ENCODE assay signal across 23 mouse cellular contexts in genomic region chr7:74383040-74383666, GRCm38 (mm10).
DNase-seq lines count a peak whose midpoint lies in the region; ATAC-seq and TF ChIP-seq lines count a peak whose summit lies in the region.
"Had no signal": no experiment of that assay in that cellular context is flagged by ENCODE, and none has a peak within 500 bp of the region (broad histone marks: within the 10 kb centered on the region; RNA-seq: fewer than 3 reads in every experiment).

No protein-coding gene starts in this region.

- no peak overlapping the region; the same call in 1 of the 2 replicates for H3K4me3 ChIP-seq in heart, adult 2 months
- no peak overlapping the region for H3K4me3 ChIP-seq in heart, embryonic 13.5 days
- no peak overlapping the region for H3K4me3 ChIP-seq in kidney, adult 2 months (ENCODE audit: insufficient read depth, low read depth, low read length)
- H3K4me3 ChIP-seq in kidney, postnatal 0 days (replicated peaks; ENCODE audit: low read depth, low read length): no peak overlapping the region
- H3K4me3 ChIP-seq: embryonic facial prominence, embryonic 10.5 days; forebrain, embryonic 13.5 days; hindbrain, embryonic 12.5 days had no signal

- no peak for TF ChIP-seq POLR2A in heart, adult 2 months (IDR thresholded peaks at IDR 0.05; ENCODE audit: insufficient read depth, low read depth, low read length)
- no peak for TF ChIP-seq POLR2A in kidney, adult 2 months (IDR thresholded peaks at IDR 0.05; ENCODE audit: low read depth, low read length)

- H3K79me2 ChIP-seq in heart, adult 2 months (replicated peaks; ENCODE audit: control insufficient read depth, insufficient read depth, low read length): 0 out of 2 replicates have a peak, but pooled peaks cover 1% of the 10 kb centered on the region

- ATAC-seq in heart, embryonic 13.5 days (ENCODE audit: extremely low read depth, insufficient number of reproducible peaks, low FRiP score, low TSS enrichment): no peak
- ATAC-seq in kidney, postnatal 0 days (replicated peaks; ENCODE audit: low FRiP score, low read depth): no peak
- ATAC-seq: activated CD4-positive, CD25-positive, alpha-beta regulatory T cell, adult 4 months; forebrain, embryonic 13.5 days; hindbrain, embryonic 16.5 days; inflammation-experienced regulatory T-cells, adult 6 months; intestine, postnatal 0 days; Patski had no signal

- no peaks in the 10 kb centered on the region for H3K27me3 ChIP-seq in heart, adult 2 months (ENCODE audit: control insufficient read depth, insufficient read depth, low read length)
- no peaks in the 10 kb centered on the region for H3K27me3 ChIP-seq in heart, embryonic 13.5 days (replicated peaks)
- no peaks in the 10 kb centered on the region for H3K27me3 ChIP-seq in kidney, adult 2 months (replicated peaks; ENCODE audit: control insufficient read depth, insufficient read depth, low read length)
- H3K27me3 ChIP-seq in kidney, postnatal 0 days (ENCODE audit: insufficient read depth, low read length): no peaks in the 10 kb centered on the region
- H3K27me3 ChIP-seq: forebrain, embryonic 13.5 days; hindbrain, embryonic 12.5 days; Patski had no signal

- peaks cover 12% of the 10 kb centered on the region for H3K36me3 ChIP-seq in heart, adult 2 months (ENCODE audit: control insufficient read depth, insufficient read depth, low read length)
- no peaks in the 10 kb centered on the region for H3K36me3 ChIP-seq in heart, embryonic 13.5 days
- H3K36me3 ChIP-seq in kidney, adult 2 months (ENCODE audit: control insufficient read depth, insufficient read depth, low read length): no peaks in the 10 kb centered on the region
- H3K36me3 ChIP-seq in kidney, postnatal 0 days (ENCODE audit: insufficient read depth, low read length): no peaks in the 10 kb centered on the region
- H3K36me3 ChIP-seq: embryonic facial prominence, embryonic 10.5 days; hindbrain, embryonic 12.5 days had no signal

- H3K4me2 ChIP-seq in heart, embryonic 13.5 days: no peak overlapping the region
- no peak overlapping the region for H3K4me2 ChIP-seq in kidney, postnatal 0 days (ENCODE audit: low read length)
- H3K4me2 ChIP-seq: forebrain, embryonic 13.5 days; hindbrain, embryonic 12.5 days had no signal

- 47% methylated on average over 3 of the region's 3 CpGs for WGBS in heart, adult 2 months
- WGBS in heart, embryonic 13.5 days: 40% methylated on average over 3 of the region's 3 CpGs
- WGBS in kidney, adult 2 months: 53% methylated on average over 3 of the region's 3 CpGs
- 55% methylated on average over 3 of the region's 3 CpGs for WGBS in kidney, postnatal 0 days

- no peaks in the 10 kb centered on the region for H3K9me3 ChIP-seq in heart, embryonic 13.5 days
- H3K9me3 ChIP-seq in kidney, postnatal 0 days (replicated peaks; ENCODE audit: low read length): no peaks in the 10 kb centered on the region
- H3K9me3 ChIP-seq: embryonic facial prominence, embryonic 10.5 days; forebrain, embryonic 13.5 days; hindbrain, embryonic 12.5 days had no signal

- H3K9ac ChIP-seq in heart, adult 2 months (ENCODE audit: low read depth, low read length): 0 out of 2 replicates have a peak overlapping the region, but pooled peaks have one; percentile 23
- H3K9ac ChIP-seq in heart, embryonic 13.5 days: no peak overlapping the region
- no peak overlapping the region for H3K9ac ChIP-seq in kidney, postnatal 0 days (ENCODE audit: low read depth, low read length)
- H3K9ac ChIP-seq: forebrain, embryonic 13.5 days; forebrain, postnatal 0 days; hindbrain, embryonic 12.5 days had no signal

- H3K27ac ChIP-seq in heart, adult 2 months: peak overlapping the region; percentile 96
- peak overlapping the region; percentile 83 for H3K27ac ChIP-seq in heart, embryonic 13.5 days (replicated peaks)
- H3K27ac ChIP-seq in kidney, adult 2 months (ENCODE audit: insufficient read depth, low read depth, low read length): peak overlapping the region; percentile 22; the same call in 1 of the 2 replicates
- no peak overlapping the region for H3K27ac ChIP-seq in kidney, postnatal 0 days
- H3K27ac ChIP-seq: embryonic facial prominence, embryonic 10.5 days; forebrain, embryonic 13.5 days; hindbrain, embryonic 12.5 days had no signal

- 0 out of 2 replicates have a peak, but pooled peaks have one; percentile 50 for TF ChIP-seq EP300 in heart, adult 2 months (IDR thresholded peaks at IDR 0.05; ENCODE audit: insufficient read depth, low read depth, low read length)

- intact Hi-C loops in heart, adult 2 months (cut with DNase I): loop anchor here (2.0 kb wide), 1 partner anchor 40 kb away; no protein-coding TSS in a partner anchor
- intact Hi-C loops in heart, postnatal 10 days (cut with DNase I): loop anchor here (1.0 kb wide), 1 partner anchor 39 kb away; no protein-coding TSS in a partner anchor

- peaks cover 21% of the 10 kb centered on the region for H3K4me1 ChIP-seq in heart, adult 2 months (ENCODE audit: control insufficient read depth, insufficient read depth, low read length)
- H3K4me1 ChIP-seq in heart, embryonic 13.5 days: peaks cover 69% of the 10 kb centered on the region
- H3K4me1 ChIP-seq in kidney, adult 2 months (ENCODE audit: control insufficient read depth, insufficient read depth, low read length): peaks cover 9% of the 10 kb centered on the region
- no peaks in the 10 kb centered on the region; the same call in 1 of the 2 replicates for H3K4me1 ChIP-seq in kidney, postnatal 0 days (replicated peaks; ENCODE audit: insufficient read depth, low read length)
- H3K4me1 ChIP-seq: hindbrain, embryonic 12.5 days had no signal

- peak in 1 of 2 experiments; percentile 27 for DNase-seq in heart, adult 2 months
- no peak for DNase-seq in heart, adult 9 months (ENCODE audit: low spot score in 2 of 2)
- no peak for DNase-seq in heart, postnatal 10 days
- DNase-seq in kidney, adult 2 months: no peak
- DNase-seq in kidney, postnatal 4 days: no peak
- DNase-seq in kidney, postnatal 0 days (ENCODE audit: low spot score): peak; percentile 51
- DNase-seq in kidney, postnatal 36 days: no peak
- DNase-seq: adrenal gland, postnatal 14 days; cerebellum, adult 11-12 months; cerebellum, adult 9-11 months; cerebellum, postnatal 36 days; forebrain, postnatal 0 days; gastrocnemius, postnatal 36 days; kidney, postnatal 25 days had no signal

- TF ChIP-seq CTCF in heart, adult 2 months (IDR thresholded peaks at IDR 0.05): no peak
- TF ChIP-seq CTCF in kidney, adult 2 months (conservative IDR thresholded peaks at IDR 0.05; ENCODE audit: insufficient read depth, insufficient read length, low read depth, low read length): no peak
- TF ChIP-seq CTCF in kidney, postnatal 0 days (IDR thresholded peaks at IDR 0.05; ENCODE audit: low read depth): no peak
